Mouse (Mus musculus) myocyte (in vitro differentiated cells): Measurements from ENCODE around the gene Serpinb6a.

Experiments used
- CEBPB ChIP-seq: IDR thresholded peaks from 2 replicates; pipeline ENCODE4 v1.6.1; 2011; ENCODE audit warnings: mild to moderate bottlenecking, moderate library complexity; ENCODE audit not compliant: poor library complexity, insufficient read depth, severe bottlenecking
- MAX ChIP-seq: IDR thresholded peaks from one replicate; pipeline ENCODE4 v1.6.1; 2011; ENCODE audit warnings: low read depth, mild to moderate bottlenecking, control low read depth
- MYOG ChIP-seq, 3 experiments: IDR thresholded peaks; one replicate each; pipeline ENCODE4 v1.6.1; 2011; ENCODE audit warnings: control low read depth in 2 of 3, low read depth in 2 of 3, mild to moderate bottlenecking in 2 of 3; ENCODE audit not compliant: insufficient read length in 2 of 3, control insufficient read depth in 1 of 3, insufficient read depth in 1 of 3
- POLR2A ChIP-seq: IDR thresholded peaks from one replicate; pipeline ENCODE4 v1.6.1; 2011; ENCODE audit warnings: low read depth, mild to moderate bottlenecking, control low read depth, moderate library complexity; ENCODE audit not compliant: insufficient read length
- REST ChIP-seq: IDR thresholded peaks from one replicate; pipeline ENCODE4 v1.6.1; 2011; ENCODE audit warnings: mild to moderate bottlenecking, control low read depth, moderate library complexity; ENCODE audit not compliant: insufficient read depth, insufficient read length
- SRF ChIP-seq: IDR thresholded peaks from one replicate; pipeline ENCODE4 v1.6.1; 2011; ENCODE audit warnings: low read depth; ENCODE audit not compliant: control insufficient read depth, insufficient read length
- TCF12 ChIP-seq: IDR thresholded peaks from one replicate; pipeline ENCODE4 v1.6.1; 2011; ENCODE audit warnings: mild to moderate bottlenecking, control low read depth; ENCODE audit not compliant: poor library complexity, insufficient read depth, severe bottlenecking

DNA sequence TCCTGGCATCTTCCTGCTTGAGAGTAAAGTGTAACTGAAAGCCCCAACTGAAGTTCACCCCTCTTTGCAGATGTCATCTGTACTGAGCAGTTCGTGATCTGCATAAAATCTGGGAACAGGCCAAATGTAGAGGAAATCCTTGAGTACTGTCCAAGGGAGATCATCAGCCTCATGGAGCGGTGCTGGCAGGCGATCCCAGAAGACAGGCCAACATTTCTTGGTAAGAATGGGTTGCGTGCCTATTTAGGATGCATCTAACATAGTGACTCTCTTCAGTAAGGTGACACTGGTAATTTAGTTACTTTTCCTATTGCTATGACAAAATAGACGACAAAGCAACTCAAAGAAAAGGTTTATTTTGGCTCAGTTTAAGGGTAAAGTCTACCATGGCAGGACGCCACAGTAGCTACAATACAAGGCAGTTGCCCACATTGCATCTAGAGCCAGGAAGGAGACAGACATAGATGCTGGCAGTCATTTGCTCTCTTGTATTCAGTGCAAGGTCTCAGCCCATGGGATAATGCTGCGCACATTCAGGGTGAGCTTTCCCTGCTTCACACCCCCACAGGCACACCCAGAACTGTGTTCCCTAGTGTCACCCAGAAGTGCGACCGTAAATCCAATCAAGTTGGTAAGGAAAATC is 14.5 kb upstream of the Serpinb6a start:
- TF ChIP-seq TCF12 (no peak), POLR2A (no peak), CEBPB (no peak), MAX (no peak), SRF (no peak), REST (no peak), MYOG (IDR thresholded peaks at IDR 0.05; ENCODE audit: control insufficient read depth in 1 of 3, insufficient read depth in 1 of 3, insufficient read length in 2 of 3, low read depth in 2 of 3) (no peak)
